Mouse (Mus musculus) ovary, postnatal 14 days (tissue): Measurements from ENCODE around the gene Acot9.

Experiments used
- DNase-seq: peaks from one replicate; pipeline ENCODE4 v3.0.0; 2022; ENCODE audit warnings: low spot score

Gene Acot9

DNA sequence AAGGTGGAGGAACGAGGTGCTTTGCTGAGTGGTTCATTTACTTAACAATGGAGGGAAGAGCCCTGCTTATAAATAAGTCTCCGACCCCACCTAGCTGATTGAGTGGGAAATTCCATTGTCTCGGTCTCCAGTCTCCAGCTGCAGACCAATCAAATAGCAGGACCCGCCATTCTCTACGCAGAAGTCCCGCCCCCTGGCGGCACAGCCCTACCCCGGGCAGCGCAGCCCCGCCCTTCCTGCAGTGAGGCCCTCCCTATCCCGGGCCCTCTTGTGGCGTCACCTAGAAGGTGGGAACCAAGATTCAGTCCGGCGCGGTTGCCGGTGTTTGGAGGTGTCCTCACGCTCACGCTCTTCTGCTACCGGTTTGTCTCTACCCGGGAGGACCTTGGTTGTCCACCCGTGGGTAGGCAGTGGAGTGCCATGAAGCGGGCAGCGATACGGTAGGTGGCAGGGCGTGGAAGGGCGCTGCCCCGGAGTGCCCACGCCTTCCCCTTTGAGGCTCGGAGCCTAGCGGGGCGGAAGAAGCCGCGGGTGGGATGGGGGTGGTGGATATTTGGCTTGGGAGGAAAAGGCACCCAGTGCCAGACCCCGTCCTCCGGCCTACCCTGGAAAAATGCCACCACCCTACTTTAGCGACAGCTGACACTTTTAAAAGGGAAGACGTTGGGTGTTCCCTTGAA is at the start of gene Acot9:
Gene Acot9 (plus strand): TSS at position 209 of the 680 bp plus-strand sequence.
- peak; percentile 69 for DNase-seq

DNA sequence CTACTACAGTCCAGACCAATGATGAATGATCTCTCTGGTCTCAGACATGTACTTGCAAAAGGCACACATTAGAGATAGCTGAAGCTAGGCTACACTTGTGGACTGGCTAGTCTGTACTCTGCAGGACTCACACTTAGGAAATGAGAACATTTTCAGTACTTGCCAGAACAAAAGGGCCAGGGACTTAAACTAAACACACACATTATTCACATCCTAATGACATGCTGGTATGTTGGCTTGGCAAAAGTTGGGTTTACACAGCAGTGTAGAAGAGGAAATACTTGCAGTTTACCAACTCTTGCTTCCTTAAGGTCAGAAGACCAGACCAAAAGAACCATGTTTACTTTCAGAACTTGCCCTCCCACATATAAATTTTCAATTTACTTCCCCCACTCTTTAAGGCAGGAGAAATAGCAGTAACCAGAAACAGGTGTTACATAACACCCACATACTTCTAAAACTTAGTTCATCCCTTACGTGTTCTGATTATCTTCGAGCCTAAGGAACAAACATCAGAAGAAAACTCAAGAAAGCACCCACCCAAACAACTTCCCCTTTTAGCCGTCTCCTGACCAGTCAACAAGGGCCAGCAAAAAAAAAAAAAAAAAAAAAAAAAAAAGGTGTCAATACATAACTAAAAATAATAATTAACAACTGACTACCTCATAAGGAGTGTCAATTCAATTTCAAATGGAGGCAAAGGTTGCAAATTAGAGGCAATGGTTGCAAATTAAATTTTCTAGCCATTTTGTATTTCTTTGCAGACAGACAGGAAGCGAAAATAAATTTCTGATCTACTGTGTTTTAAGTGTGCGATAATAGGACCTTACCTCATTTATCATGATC is 47.7 kb upstream of the Acot9 start:
- DNase-seq, result no peak

DNA sequence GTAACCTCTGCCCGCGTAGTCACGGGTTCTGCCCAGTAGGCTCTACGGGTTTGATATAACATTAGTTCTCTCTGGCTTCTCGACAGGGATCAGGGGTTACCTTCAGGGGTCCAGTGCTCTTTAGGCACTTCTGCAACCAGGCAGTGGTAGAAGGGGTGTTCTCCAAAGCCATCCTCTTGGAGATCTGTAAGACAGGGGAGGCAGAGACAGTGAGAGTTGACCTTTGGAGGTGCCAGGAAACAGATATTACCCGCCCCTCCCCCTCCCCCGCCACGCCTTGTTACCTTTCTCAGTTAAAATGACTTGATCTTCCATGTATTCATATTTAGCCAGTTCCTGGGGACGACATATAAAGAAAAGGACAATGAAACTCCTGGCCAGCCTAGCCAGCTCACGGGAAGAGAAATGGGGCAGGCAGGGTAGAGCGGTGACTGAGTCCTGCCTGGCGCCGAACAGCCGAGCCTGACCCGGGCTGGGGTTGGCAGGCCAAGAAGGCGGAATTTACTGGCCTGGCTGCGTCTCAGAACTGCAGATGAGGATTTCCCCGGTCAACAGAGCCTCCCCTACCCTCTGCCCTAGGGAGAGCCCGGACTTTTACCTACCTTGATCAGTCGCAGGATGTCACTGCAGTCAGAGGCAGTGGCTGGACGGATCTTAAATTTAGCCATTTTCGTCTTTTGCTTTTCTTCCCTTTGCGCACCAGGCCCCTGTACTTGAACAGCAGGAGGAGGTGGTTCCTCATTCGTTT is 46.6 kb upstream of the Acot9 start:
- no peak for DNase-seq

DNA sequence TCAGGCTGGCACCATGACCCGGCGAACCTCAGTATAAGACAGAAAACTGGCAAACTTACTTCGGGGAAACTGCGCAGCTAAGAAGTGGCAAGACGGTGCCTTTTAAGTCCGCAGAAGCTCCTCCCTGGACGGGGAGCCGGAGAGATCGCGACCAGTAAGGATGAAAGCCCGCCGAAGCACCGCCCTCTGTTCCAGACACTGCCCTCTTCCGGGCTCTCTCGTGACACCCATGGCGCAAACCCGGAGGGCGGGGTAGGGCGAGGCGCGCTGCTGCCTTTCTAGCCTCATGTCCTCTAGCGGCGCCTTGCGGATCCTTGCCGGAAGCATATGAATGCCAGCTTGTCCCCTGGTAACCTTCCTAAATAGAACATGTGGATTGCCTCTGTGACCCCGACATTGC is 46.0 kb upstream of the Acot9 start, which contains the start of gene Sat1:
Gene Sat1 (minus strand): TSS at position 179 of the 400 bp plus-strand sequence.
- peak; percentile 68 for DNase-seq

DNA sequence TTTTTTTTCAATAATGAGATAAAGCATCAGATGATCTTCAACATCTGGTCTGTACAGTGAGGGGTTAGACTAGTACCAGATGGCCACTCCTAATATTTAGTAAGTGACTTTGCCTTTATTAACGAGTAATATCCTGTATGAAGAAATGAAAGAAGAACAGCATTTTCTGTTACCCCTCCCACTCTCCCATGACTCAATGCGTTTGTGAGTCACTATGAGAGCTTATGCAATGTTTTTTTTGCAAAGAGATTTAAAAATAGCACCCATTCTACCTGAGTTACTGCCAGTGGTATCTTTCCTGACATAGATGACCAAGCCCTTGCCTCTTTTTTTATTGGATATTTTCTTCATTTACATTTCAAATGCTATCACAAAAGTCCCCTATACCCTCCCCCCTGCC is 44.0 kb upstream of the Acot9 start:
- no peak for DNase-seq

DNA sequence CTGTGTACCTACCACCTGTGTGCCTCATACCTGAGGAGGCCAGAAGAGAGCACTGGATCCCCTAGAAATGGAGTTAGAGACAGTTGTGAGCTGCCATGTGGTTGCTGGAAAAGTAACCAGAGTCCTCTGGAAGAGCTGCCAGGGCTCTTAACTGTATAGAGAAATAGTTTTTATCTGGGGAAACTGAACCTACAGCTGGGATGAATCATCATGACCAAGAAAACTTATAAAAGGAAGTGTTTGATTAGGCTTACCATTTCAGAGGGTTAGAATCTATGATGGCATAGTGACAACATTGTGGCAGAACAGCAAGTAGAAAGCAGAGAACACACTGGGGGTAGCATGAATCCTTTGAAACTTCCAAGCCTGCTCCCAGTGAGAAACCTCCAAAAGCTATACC is 5.4 kb upstream of the Acot9 start:
- DNase-seq, result no peak

DNA sequence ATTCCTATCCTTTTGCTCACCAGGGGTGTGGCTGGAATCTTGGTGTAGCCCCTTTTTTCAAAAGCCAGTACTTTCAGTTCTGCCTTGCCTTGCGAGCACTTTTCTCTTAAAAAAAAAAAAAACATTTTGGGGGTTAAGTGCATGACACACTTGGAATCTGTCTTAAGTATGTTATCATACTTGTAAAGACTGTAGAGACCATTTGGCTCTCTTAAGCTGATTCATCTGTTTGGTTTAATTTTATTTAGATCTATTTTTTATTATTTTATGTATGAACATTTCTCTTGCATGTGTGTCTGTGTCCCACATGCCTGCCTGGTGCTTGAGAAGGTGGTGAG is 641 bp downstream of the Acot9 start:
- no peak for DNase-seq

DNA sequence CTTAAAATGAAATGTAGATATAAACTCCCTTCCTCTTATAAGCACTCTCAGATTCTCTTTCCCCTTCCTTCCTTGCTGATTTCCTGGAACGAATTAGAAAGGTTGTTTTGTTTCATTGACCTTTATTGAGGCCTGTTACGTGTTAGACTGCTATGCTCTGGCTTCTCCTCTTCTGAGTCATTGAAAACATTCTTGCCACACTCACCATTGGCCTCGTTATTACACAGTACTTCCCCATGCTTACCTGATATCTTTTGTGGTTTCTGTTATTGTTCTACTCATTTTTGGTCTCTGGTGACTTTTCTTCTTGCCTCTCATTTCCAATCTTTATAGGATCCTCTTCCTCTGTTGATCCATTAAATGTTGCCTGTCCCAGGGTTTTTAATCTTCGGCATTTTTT is 16.2 kb downstream of the Acot9 start:
- DNase-seq, result no peak

DNA sequence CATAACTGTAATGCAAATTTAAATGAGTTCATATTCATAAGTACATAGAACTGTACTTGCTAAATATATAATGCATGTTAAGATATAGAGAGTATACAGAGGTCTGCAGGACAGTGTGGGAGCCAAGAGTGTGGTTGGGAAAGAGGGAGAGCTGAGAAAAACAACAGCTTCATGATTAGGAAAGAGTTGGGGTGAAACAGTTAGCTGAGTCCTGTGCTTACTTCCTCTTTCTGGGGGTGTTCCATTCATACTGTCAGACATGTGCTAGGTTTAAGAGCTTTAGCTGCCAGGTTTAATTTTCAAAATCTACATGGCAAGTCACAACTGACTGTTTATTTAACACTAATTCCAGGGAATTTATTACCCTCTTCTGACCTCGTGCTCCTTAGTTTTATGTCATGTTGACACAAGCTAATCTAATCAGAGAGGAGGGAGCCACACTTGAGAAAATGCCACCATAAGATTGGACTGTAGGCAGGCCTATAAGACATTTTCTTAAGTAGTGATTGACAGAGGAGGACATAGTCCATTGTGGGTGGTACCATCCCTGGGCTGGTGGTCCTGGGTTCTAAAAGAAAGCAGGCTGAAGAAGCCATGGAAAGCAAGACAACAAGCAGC is 18.3 kb downstream of the Acot9 start:
- DNase-seq, result no peak

DNA sequence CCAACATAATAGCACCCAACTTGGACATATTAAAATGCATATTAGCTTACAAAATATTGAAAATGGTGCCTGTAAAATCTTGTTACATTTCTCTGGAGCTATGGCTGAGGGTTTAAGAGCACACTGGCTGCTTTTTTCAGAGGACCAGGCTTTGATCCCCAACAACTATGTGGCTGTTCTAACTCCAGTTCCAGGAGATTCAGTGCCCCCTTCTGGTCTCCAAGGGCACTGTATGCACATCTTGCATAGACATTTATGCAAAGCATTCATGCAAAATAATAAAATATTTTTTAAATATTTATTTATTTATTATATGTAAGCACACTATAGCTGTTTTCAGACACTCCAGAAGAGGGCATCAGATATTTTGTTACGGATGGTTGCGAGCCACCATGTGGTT is 44.1 kb downstream of the Acot9 start:
- DNase-seq, result no peak

DNA sequence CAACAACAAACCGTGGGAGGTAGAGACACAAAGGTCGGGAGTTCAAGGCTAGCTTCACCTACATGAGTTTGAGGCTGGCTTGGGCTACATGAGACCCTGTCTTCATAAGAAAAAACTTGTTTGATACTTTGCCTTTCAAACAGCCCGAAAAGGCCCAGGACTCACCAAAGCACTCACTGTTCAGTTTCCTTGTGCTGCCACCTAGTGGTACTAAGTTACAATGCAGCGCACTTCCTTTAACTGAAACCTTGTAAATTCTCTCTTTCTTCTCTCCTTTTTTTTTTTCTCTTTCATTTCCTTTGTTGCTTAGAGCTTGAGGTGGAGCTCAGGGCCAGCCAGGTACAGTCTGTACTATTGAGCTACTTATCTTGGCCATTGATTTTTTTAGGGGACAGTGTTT is 55.8 kb downstream of the Acot9 start:
- peak; percentile 18 for DNase-seq

DNA sequence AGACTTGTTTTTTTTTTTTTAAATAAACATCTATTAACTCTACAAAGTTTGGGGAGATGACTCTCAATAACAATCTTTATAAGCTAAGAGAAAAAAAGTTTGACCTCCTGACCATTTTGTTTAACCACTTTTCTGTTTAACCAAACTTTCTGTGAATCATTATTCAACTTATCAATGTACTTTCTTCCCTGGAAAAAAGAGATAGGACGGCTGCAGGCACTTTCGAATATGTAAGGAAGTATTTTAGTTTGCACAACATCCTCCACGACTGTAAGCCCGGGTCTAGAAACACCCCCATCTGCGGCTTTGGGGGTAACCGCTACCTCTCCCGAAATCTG is 75.3 kb downstream of the Acot9 start:
- DNase-seq, result no peak

DNA sequence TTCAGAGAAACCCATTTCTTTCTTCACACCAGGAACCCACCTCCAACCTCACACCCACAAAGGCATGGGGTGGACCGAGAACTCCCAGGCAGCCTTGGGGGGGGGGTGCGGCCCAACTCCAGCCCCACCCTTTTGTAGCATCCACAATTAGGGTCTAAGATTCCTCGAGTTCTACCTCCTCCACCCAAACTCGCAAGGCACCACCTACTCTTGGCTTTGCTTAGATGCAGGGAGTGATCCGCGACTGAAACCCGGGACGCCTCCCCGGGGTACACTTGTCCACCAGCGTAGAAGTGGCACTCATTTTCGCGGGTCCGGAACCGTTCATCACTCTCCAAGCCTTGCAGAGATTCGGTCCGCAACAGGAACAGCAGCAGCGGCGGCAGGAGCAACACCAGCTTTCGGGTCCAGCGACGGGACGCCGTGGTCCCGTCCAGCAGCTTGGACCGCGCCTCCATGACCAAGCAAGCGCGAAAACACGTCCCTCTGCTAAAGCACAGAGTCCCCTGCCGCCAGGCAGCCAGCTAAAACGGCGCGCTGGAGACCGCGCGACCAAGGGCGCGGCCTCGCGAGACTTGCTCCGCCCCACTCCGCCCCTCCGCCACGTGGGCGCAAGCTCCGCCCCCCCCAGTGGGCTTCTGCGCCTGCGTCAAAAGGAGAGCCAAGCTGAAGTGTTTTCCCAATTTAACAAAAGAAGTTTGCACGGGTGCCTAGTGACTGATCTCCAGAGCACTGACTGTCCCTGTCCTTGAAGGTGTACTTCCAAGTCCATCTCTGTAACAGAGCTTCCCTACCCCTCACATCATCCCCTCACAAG is 75.9 kb downstream of the Acot9 start:
- peak; percentile 73 for DNase-seq

DNA sequence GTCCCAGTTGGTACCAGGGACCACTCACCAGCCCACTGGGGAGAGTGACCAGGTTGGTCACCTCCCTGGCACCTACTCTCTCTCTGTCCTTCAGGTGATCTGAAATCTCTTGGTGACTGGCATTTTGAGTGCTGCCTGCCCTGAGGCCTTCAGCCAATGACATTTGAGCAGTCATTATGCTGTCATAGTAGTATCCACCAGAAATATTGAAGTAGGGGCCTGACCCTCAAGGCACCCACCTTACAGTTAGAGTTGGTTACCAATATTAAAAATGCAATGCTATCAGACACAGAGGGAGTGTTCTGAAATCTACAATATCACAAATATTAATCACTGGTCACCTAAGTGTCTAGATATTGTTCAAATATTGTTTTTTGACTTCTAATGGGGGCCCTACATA is 78.4 kb downstream of the Acot9 start, which contains the start of gene Prdx4:
Gene Prdx4 (minus strand): TSS at position 101 of the 400 bp plus-strand sequence.
- DNase-seq, result no peak

DNA sequence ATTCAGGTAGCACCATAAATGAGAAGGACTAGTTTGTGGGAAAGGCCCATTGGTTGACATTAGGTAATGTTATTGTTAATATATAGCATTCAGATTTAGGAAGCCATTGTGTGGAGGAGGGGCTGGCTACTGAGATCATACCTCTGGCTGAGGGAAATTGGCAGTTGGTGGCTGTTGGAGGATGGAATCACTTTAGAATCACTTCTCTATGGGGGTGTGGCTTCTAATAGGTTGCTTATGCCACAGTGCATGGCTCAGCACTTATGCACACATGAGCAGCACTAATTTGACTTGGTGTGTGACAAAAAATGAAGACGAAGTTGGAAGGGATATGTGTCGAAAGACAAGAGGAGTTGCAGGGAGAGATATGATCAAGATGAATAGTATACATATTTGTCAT is 84.0 kb downstream of the Acot9 start:
- DNase-seq, result no peak
